Mouse (Mus musculus): ENCODE data around the gene Scap.

GRCm38 (mm10) chr9:110304516-110304915, 28.6 kb upstream of the Scap start:
- TF ChIP-seq CTCF (IDR thresholded peaks at IDR 0.05; ENCODE audit: low read depth, low read length) (peak; percentile 61), POLR2A (IDR thresholded peaks at IDR 0.05; ENCODE audit: insufficient read depth, low read length) (no peak), EP300 (IDR thresholded peaks at IDR 0.05; ENCODE audit: insufficient read depth, low read depth, low read length) (no peak)
